Mouse (Mus musculus): ENCODE results near the gene Slc22a8.

Slc22a8 gene

DNA sequence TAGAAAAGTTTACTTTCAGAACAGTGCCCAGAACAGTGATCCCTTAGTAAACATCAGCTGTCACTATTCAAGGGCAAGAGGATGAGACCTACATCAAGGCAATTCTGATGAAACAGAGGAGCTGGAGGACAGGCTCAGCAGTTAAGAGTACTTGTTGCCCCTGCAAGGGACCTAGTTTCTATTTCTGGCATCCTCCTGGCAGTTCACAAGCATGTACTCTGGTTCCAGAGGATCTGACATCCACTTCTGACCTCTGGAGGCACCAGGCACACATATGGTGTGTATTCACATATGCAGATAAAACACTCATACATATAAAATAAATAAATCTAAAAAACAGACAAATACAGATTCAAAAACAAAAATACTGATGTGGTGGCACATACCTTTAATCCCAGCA lies 10.9 kb downstream of the Slc22a8 start:
- no peak for DNase-seq

DNA sequence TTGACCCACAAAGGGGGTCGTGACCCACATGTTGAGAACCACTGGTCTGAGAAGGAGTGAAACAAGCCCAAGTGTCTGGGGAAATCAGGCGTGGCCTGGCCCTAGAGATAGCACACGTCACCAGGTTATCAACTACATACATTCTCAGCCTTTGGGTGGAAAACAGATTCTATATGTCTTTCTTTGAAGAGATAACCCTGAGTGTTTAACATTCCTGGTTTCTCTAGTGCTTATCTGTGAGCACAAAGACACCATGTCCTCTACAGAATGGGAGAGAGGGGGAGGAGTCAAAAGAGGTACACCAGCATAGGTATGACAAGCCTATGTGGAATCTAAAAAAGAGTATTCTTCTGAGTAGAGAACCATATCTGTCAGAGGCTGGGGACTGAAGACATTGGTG lies 11.9 kb downstream of the Slc22a8 start:
- DNase-seq: no peak

DNA sequence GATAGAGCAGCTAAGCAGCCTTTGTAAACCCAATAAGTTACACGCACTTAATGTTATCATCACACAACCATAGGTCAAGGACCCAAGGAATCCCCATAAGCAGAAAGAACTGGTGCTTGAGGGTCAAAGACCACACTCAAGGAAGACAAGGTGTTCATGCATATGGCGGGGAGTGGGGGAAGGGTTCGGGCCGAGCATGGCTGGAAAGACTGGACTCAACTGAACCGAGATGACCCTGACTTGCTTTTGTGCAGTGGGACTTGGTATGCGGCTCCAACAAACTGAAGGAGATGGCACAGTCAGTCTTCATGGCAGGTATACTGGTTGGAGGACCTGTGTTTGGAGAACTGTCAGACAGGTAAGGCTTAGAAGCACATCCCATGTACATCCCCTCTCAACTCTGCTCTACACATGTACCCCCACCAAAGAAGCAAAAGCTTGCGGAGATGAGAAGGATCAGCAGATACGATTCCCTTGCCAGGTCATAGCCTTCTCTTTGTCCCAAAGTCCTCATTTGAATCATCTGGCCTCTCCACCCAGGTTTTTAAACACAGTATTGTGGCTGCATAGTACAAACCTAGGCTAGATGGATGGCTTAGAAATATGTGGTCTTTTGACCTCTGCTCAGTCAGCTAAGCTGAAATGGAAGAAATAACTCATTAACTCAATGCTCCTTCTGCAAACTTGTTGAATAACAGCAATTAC lies 13.6 kb downstream of the Slc22a8 start:
- DNase-seq: no peak

DNA sequence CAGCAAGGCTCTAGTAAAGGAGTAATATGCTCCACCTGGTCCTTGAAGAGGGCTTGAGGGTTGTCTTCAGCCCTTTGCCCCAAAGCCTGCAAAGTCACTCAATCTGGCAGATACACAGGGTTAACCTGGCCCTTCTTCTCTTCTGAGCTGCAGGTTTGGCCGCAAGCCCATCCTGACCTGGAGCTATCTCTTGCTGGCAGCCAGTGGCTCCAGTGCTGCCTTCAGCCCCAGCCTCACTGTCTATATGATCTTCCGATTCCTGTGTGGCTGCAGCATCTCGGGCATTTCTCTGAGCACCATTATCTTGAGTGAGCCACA lies 14.1 kb downstream of the Slc22a8 start:
- no peak for DNase-seq

DNA sequence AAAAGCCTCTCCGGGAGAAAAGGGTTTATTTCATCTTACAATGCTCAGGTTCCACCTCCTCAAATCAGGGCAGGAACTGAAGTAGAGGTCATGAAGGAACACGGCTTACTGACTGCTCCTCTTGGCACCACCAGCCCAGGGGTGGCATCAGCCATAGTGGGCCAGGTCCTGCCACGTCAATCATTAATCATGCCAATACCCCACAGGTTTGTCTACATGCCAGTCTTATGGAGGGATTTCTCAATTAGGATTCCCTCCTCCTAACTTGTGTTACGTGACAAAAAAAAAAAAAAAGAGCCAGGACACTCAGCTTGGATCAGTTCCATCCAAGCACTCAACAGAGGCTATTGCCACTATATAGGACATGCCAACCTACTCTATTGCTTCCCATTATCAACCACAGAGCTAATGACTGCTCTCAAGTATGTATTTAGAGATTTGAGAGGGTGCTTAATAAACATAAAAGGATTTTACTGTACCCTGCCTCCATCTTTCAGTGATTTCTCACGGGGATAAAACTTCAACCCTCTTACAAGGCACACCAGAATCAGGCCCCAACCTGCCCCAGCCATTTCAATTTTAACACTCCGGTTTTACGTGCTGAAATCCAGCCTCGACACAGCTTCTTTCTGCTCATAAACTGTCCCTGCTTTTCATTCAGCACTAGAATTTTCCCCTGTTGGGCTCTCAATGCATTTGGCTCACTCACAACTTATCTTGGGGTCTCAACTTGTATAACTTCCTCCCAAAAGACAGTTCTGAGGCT lies 20.5 kb downstream of the Slc22a8 start:
- DNase-seq: peak in 1 of 2 experiments; percentile 36

DNA sequence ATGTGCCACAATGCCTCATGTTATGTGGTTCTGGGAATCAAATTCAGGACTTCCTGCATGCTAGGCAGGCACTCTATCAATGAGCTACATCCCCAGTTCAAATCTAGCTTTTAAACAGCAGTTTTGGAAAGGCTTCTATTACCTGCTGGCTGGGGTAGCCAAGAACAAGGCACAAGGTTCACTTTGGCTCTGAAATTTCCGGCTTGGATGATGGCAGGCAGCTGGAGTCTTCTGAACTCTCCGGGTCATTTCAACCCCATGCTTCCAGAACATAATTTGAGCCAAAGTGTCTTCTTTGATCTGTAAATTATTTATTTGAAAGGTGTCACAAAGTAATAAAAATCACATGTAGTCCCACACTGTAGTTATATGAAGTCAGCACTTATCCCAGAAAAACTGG lies 22.1 kb downstream of the Slc22a8 start:
- DNase-seq: no peak

DNA sequence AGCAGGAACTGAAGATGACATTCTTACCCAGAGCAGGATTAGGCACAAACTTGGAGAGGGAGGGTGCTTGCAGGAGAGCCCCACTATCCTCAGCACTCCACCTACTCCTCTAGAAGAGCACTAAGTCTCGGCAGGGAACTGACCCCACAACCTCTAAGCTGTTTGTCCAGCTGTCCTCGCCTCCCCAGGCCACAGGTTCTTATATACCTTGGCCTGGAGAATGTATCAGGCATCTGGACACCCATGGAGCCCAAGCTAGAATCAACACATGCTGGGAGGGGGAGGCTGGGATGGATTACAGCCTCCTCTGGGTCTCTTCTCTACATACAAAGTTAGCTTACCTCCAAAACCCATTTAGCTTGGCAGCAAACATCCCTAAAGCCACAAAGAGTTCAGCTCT lies 23.3 kb downstream of the Slc22a8 start:
- no peak for DNase-seq

DNA sequence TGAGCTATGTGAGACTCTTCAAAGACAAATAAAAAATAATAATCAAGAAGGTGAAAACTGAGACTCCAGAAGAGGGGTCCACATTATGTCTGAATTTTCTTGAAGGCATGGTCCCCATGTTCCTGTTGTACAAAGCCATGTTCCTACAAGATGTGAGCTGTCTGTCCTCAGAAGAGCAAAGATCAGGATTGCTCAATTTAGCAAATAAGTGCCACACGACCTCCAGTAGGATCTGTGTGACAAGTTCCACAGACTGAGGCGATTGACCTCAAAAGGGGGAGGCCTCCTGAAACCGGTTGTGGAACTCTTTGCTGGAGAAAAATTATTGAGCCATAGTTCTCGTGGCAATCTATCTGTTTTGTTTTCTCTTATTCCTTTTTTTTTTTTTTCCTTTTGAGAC lies 25.3 kb downstream of the Slc22a8 start:
- DNase-seq: no peak

DNA sequence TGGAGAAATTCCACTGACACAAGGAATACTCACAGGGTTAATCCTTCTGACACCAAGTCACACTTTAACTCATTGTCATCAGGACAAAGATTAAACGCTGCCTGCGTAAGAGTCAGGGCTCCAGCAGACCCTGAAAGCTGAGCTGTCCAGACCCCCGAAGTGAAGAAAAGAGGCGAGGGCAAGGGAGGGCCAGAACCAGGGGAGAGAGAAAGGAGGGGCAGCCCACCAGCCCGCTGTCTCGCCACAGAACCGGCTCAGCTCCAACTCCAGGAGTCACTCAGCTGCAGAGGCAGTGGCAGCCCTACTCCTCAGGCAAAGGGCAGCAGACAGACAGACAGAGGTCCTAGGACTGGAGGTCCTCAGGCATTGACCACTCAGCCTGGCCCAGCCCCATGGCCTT lies 26.9 kb downstream of the Slc22a8 start, which contains the start of gene Slc22a6:
TSS of gene Slc22a6 (plus strand) at position 136 of the 400 bp plus-strand sequence.
- DNase-seq: no peak

DNA sequence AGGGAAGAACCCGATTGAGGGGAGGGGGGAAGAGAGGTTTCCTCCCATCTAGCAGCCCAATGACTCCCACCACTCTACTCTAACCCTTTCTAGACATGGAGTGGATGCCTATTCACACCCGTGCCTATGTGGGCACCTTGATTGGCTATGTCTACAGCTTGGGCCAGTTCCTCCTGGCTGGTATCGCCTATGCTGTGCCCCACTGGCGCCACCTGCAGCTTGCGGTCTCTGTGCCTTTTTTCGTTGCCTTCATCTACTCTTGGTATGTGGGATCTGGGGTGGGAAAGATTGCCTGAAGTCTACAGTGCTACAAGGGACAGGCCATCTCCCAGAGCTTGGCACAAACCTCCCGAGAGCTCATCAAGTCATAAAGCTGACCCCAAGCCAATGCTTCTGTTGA lies 30.0 kb downstream of the Slc22a8 start:
- DNase-seq: no peak

DNA sequence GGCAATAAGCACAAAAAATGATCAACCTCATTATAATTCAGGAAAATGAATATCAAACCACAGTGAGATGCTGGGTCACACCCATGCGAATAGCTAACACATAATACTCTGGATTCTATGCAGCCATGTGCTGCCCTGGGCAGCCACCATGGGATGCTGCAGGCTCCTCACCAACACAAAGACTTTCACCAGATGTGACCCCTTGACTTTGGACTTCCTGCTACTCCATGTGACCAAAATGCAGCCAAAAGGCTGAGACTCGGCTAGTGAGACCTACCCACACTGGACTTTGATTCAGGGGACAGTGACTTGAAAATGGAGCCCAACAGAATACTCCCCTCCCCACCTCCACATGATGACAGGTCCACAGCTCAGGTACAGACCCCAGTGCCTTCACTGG lies 39.2 kb downstream of the Slc22a8 start:
- no peak for DNase-seq

DNA sequence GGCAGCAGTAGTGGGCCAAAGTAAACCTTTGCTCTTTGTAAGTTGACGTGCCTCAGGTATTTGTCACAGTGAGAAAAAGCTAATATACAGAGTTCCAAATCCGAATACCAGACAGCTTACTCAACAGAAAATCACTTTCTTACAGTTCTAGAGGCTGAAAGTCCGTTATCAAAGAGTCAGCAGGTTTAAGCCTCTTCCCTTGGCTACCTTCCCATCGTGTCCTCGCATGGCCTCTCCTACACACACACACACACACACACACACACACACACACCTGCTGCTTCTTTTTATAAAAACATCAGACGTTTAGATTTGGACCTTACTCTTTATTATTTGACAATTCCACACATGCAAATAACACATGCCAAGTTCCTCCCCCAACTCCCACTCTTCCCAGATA lies 39.8 kb downstream of the Slc22a8 start:
- DNase-seq: no peak

DNA sequence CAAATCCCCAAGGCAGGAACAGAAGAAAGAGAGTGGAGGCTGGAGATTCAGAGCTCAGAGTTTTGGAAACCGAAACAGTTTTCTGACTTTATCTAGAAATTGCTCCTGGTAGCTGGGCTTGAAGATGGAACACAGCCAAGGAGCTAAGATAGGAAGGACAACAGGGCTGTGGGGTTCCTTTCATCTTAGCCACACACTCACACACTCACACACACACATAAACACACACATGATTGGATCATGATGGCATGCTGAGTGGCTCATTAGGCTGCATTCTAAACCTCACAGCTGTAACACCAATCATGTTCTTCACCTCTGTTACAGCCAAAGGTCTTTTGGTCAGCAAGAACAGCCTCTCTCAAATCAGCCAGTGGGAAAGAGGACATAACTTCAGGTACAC lies 41.0 kb downstream of the Slc22a8 start:
- no peak for DNase-seq

DNA sequence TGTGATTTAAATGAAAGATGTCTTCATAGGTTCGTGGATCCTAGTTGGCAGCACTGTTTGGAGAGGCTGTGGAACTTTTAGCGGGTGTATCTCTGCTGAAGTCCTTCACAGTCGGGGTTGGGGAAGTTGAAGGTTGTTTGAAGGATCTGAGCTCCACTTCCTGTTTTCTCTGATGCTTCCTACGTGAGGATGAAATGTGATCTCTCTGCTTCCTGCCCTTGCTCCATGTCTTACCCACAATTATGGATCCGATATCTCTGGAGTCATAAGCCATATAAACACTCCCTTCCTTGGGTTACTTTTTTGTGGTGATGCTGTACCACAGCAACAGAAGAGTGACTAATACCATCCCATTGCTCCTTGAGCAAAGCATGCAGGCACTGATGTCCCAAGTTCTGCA lies 51.0 kb downstream of the Slc22a8 start:
- DNase-seq: no peak

DNA sequence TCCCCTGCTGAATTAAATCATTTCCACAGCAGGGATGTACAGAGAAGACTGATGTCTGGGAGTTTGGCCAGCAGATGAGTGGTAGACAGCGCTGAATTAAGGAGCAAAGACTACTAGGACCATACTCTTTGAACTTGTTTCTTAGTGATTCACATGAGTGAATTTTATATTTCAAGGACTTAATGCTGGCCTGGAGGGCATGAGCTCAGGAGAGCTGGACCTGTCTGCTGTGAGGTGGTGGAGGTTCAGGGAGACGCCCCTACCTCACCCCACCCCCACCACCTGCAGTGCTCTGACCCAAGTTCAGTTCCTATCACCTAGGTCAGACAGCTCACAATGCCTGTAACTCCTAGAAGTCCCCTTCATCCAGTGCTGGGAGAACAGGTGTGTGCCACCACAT lies 55.3 kb downstream of the Slc22a8 start:
- no peak for DNase-seq

DNA sequence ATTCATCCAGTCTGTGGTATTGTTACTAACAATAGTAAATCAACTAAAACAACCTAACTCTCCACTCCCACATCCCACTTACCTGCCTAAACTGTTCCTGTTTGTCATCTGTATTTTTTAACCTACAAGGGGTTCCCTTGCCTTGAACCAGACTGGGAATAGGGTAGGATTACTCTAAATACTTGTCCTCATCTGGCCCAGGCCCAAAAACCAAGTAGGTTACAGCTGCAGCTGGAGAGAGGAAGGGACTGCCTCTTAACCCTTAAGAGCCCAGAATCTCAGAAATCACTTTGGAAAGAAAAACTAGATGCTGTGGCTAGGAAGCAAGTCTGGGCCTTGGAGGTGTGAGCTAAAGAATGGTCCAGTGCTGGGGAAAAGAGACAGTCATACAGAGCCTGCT lies 64.8 kb downstream of the Slc22a8 start:
- DNase-seq: no peak

DNA sequence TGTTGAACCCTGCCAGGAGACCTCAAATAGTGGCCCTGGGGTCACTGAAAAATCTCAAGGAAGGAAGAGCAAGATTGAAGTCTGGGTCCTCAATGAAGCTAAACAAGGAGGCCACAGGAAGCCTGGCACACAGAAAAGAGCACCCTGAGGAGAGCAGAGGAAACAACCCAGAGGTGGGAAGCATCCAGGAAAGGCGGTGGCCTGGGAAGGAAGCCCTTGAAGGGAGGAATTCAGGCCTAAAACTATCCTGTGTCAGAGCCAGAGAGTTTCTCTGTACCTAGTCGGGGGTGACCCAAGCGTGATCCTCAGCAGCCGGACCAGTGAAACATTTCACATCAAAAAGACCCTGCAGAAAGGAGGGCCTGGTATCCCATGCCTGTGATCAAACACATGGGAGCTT lies 65.3 kb downstream of the Slc22a8 start:
- DNase-seq: no peak

All from lung, adult 18-20 months (tissue).